Mouse (Mus musculus) lung, postnatal 14 days (tissue): Measurements from ENCODE around the gene 5330417H12Rik.

Experiments used
- DNase-seq: peaks from one replicate; pipeline ENCODE4 v3.0.0; 2021

The 5330417H12Rik gene

DNA sequence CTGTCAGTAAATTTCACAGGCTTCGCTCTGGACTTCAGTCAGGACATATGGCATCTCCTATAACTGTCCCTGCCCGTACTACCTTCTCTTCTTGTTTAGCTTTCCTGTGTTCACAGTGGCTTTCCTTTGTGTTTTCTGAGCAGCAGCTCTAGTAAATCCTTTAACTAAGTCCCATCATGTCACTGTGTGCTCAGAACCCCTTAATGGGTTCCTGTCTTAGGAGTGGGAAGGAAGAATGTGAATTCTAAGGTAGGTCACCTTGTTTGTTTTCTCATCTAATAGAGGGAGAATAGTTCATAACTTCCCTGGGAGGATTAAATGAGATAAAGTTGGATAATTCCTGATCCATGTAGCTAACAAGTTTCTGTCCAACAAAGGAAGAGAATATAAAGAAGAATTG, at the start of gene 5330417H12Rik:
Gene 5330417H12Rik, minus strand, starts transcription at position 101 of the 400 bp plus-strand sequence.
- no peak for DNase-seq

DNA sequence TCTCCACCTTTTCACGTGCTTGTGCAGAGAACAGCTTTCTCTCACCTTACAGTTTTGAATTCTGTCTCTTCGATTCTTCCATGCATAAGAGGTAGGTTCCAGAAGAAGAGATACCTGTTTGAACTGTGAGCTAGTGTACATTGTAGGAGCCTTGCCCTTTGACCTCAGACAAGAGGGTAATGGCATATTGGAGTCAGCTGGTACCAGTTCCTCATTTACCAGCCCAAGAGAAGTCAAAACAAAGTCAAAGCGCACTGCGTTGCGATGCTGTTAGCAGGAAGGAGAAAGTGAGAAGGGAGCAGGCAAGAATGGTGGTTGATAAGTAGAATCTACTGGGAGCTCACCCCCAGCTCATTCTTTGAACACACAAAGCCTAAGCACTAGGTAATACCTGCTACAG, 43.6 kb upstream of the 5330417H12Rik start:
- DNase-seq: no peak

DNA sequence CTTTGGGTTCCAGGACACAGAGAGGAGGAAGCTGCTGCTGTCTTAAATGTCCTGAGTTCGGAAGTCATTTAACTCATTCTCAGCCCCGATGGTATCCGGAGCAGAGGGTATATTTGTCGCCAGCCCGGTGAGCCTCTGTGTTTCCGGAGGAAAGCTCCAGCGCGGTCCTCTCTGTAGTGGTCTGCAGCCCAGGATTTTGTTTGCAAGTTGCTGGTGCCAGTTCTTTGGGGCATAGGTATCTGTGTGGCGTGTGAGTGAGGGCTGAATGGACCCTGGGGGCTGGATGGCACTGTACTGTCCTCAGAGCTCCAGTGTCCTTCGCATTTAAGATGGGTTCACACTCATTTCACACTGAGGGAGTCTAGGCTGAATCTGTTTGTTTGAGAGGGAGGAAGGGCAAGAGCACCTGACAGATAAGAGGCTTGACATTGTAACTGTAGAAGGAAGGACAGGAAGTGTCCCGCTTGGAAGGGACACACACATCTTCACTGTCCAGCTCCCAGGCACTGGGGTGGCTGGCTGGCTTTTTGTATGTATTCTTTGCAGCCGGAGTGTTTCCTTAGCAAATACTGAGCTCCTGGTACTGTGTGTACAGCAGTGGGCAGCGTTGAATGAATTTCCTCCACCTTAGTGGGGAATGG, 41.4 kb upstream of the 5330417H12Rik start:
- DNase-seq: no peak

DNA sequence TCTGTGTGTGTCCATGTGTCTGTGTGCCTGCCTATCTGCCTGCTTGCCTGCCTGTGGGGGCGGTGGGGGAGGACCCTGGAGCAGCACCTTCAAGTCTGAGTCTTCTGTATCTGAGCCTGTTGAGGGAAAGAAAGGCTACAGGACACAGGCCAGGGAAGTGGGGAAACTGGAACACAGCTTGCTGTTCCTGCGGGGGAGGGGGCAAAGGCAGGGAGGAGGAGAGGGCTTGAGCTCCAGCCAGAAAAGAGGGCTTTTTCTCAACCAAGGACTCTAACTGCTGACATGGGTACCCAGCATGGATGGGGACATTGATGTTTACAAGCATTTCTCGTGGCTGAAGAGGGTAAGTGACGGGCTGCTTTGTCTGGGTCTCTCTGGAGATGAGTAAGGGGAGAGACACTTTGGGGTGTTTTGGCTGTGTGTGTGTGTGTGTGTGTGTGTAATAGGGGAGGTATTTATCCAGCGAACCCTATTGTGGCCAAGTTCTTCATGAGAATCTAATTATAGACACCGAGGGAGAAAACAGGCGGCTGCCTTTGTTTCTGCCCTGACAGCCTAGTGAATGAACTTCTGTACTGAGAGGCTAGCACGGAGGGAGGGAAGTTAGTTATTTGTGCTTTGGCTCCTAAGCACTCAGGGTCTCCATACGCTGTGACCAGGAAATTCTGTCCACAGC, 40.8 kb upstream of the 5330417H12Rik start:
- DNase-seq: peak; percentile 50

DNA sequence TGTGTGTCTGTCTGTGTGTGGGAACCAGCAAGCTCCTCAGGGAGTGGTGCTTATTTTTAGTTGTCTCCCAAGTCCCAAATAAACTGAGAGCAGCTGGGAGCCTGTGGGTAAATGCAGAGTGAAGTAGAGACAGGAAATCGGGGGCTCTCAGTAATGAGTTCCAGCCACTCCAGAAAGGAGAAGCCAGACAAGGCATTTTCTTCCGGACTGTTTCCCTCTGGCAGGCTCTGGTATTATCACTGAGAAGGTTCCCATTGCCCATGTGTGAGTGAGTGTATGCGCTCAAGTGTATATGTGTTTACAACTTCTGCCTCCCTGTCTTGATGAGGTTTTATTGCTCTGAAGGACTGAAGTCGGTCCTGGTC, 40.2 kb upstream of the 5330417H12Rik start:
- DNase-seq: peak; percentile 15

DNA sequence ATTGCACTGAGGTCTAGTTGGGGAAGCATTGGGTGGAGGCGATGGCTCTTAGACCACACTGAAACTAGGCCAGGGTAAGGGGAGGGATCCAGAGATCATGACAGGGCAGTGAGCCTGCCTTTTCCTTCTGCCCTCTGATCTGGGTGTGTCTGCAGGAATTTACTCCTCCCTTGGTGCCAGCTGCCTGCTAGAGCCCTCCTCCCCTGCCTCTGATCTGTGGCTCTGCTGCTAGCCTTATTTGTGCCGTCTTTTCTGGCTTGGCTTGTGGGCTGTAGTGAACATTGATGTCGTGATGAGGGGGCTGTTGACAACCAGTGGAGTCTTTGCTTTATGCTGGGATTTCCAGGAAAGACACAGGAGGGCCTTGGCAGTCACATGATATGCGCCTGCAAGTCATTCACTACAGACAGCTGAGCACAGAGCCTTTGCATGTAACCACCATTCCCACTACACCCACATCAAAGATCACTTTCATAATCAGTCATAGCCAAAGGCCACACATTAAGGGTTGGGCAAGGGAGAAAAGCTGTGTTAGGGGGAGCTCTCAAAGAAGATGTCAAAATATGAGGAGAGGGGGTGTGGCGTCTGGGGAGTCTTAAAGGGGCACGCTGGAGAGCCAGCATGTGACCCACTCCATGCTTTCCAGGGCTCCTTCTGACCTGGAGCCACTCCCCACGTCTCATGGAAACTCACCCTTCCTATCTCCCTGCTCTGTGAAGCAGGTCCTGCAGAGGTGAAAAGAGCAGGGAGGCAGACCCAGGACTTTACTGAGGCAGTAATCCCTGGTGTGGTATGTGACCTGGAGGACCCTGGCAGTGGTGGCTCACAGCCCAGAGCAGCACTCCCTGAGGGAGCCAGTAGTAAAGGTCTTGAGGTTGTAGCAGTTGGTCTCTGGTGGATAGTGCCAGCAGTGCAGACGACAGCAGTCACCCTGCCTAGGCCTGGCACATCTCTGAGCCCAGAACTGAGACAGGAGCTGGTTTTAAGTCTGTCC, 39.4 kb upstream of the 5330417H12Rik start:
- DNase-seq: peak; percentile 62

DNA sequence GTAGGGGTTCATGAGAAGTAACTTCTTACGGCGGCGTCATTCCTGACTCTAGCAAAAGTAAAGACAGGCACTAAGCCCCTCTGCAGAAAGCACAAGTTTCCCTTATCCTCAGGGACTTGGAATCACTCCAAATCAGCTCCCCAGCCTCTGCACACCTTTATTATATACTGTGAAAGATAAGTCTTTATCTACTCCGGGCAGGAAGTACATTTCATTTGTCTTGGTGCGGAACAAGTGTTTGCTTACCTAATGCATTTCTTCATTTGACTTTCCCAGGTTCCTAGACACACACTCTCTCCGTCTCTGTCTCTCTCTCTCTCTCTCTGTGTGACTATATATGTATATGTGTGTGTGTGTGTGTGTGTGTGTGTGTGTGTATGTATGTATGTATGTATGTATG, 38.7 kb upstream of the 5330417H12Rik start:
- DNase-seq: no peak

DNA sequence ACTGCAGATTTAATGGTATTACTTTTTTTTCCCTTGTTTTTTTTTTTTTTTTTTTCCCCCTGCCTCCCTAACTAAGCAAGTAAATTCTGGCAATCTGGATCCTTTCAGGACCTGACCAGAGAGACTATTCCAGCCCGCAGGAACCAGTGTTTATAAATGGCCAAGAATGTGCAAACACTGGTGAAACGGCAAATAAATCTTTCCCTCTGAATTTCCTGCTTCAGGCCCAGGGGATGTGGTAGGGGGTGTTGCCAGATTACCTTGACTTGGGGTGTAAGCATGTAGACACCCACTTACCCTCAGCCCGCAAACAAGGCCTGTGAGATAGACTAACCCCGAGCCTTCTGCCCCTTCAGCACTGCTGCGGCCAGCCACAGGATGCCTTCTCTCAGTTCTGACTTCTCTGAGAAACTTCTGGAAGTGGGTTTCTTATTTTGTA, 36.9 kb upstream of the 5330417H12Rik start:
- DNase-seq: no peak

DNA sequence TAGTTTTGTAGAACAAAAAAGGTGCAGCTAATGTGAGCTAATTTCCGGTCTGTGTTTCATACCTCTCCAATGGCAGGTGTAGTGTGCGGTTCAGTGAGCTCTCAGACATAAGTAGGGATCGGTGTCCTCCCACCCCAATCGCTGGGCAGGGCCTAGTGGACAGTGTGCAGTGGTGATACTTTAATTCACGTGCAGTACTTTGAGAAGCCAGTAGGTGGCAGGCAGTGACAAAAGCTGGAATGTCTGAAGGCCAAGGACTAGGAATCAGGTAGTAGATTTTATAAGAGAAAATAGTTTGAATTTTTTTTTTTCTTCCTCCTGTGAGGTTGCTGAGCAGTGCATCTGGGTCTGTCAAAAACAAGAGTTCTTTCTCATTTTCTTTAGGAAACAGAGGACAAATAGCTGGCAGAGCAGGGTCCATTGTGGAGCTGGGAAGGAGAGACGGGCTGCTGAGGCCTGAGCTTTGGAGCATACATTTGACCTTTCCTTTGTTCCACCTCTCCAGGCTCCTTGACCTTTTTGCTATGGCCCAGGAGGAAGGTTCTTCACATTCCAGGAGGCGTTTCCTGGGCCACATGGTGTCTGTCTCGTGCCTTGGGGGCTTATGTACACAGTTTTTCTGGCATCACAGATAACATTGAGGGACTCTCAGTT, 36.4 kb upstream of the 5330417H12Rik start:
- DNase-seq: peak; percentile 84

DNA sequence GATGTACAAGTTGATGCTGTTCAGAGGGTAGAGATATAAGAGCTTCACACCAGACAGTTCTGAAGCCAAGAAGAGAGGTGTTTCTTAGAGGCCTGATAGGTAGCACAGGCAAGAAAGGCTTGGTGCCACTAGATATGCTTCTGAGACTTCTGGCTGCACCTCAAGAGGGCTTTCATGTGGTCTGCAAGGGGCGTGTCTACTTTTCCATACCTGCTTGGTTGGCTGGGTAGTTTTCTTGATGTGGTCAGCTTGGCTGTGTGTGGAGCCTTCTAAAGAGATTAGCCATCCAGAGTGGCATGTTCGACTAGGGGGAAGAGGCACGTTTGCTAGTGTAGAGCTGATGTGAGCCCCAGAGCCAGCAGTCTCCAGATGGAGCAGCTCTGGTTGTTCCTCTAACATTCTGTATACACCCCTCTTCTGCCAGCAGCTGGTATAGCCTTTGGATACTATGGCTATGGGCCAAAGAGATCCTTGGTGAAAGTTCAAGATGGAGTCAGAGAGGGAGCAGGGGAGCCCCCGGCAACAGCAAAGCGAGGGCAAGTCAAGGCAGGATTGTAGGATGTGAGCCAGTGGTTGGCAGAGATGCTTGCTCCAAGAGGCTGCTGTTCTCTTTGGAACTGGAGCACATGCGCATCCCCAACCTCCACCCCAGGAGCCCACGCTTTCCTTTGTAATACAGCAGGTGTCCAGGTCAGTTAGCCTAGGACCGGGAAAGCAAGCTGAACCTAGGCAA, 34.4 kb upstream of the 5330417H12Rik start:
- DNase-seq: no peak

DNA sequence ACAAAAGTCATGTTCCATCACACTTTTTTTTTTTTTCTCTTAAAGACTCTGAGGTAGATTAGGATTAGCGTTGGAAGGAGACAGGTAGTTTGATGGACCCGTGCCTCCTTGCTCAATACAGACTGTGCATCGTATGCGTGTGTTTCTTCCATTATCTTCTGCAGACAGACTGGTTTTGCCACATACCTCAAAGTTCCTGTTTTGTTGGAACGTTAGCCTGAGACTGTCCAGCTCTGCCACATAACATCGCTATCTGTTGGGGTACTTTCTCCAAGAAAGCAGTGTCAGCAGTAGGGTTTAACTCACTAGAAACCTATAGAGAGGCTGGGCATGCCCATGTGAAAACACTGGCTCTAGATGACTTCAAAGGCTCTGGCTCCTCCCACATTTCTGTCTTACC, 31.5 kb upstream of the 5330417H12Rik start:
- DNase-seq: no peak

DNA sequence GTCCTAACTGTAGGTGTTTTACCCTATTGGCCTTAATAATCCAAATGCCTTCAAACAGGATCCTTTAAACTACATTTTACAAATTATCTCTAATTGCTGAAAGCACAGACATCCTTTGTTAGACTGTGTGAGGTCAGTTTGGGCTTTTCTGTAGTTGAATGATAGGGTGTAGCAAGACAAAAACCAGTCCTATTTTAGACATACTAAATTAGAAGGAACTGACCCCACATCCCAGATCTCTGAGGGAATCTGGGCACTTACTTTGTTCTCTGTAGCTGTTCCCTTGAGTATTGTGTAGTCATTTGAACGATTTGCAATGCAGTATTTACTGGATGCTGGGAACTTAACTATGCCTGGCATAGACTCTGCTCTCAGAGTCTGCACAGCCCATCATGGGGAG, 26.9 kb upstream of the 5330417H12Rik start:
- no peak for DNase-seq

DNA sequence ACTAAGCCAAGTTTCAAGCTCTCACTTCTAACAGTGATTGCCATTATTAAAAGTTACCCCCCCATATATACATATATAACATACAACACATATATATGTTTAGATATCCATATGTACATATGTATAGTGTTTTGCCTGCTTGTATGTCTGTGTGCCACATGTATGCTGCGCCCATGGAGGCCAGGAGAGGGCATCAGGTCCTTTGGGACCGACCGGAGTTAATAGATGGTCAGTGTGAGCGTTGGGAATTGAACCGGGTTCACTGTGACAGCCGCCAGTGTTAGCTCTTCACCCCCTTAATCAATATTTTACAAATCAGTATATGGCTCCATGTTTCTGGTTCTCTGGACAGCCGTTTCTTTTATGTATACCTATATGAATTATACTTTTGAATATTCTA, 25.0 kb upstream of the 5330417H12Rik start:
- DNase-seq: no peak

DNA sequence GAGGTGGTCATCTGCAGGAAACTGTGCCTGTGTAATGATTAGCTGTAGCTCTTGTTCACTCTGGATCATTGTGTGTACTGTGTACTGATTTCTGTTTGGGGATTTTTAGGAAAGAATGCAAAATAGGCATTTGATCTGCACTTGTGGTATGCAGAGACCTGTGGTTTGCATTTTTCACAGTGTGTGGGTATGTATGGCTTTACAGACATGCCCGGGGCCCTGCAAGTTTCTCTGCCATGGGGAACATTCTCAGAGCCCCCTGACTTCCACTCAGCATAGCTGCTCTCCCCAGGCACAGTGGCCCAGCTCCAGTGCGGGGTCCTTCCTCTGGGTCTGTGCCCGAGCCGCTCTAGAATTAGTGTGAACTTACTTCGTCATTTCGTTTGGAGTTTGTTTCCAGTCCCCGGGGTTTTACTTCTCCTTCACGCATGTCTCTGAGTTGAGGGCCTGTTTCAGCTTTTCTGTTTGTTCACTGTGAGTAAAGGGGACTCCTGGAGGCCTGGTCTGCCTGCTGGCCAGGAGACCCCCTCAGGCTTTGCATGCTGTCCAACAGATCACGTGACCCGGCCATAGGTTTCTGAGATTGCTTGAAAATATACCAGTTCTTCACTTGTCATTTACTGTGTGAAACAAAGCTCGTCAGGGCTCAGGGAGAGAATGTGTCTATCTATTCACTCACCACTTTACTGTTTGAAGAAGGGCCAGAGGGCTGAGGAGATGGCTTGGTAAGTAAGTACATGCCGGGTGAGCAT, 24.2 kb upstream of the 5330417H12Rik start:
- DNase-seq: no peak

DNA sequence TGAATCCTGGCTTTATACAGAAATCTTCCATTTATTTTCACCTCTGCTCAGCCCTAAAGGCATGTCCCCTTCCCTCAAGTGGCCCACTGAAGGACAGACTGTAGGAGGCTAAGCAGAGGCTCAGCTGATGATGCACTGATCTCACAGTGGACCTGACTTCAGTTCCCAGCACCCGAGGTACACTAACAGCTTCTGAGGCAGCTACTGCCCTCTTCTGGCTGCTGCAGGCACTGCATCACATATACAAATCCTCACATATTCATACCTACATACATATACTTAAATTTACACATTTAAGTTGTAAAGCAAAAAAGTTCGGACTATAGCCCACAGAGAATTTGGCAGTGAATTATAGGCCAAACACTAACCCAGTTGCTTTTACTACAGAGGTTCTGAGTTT, 20.0 kb upstream of the 5330417H12Rik start:
- DNase-seq: no peak

DNA sequence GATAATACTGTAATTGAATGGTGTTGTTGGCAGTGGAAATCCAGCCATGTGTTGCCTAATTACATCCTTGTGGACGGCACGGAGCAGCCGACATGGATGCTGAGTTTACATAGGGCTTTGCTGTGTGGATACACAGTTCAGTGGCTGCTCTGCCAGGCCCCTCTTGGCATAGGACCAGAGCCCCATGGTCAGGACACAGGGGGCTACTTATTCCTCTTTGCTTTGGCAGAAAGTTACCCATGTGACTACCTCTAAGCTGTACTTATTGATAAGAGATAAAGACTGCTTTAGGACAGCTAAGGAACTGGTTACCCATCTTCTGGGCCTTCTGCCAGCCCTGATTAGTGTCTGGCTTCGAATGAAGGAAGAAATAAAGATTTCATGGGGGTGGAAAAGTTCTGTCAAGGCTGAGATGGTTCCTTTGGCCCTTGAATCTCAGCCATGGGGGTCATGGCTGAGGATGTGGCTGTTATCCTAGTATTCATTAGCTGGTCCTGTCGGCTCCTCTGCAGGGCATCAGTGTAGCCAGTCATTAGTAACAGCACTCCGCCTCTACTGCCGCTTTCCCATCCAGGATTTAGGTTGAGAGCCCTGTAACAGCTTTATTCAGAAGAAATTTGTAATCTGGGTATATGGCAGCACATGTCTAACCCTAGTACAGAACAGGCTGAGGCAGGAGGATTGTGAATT, 17.8 kb upstream of the 5330417H12Rik start:
- no peak for DNase-seq

DNA sequence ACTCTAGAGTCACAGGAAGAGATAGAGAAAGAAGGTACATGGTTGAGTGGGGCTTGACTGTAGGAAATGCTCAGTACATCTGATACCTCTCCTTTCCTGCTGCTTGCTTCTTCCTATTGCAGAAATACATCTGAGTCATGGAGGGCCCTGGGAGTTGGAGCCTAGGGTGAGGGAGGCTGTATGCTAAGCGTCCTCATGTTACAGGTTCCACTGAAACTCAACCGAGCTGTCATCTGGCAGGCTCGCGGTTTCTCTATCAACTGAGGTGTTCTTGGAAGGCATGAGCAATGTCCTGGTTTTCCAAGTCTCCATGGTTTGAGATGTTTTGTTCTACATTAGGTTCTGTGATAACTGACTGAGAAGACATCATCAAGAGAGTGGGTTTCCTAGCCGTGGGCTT, 13.1 kb upstream of the 5330417H12Rik start:
- DNase-seq: no peak

DNA sequence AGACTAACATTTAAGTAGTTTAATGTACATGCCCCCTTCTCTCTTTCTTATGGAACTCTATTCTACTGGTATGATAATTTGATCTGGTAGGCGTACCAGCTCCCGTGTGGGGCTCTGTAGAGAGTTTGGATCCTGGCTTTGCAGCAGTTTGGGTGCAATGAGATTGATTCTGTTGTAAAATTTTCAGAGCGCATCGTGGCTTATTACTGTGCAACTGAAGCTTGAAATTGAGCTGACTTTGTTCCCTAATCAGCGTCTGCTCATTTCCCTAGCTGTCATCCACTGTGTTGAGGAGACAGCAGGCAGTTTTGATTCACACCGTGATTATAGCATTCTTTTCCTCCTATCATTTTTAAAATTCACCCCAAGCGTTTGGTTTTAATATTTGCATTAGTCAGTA, 12.4 kb upstream of the 5330417H12Rik start:
- DNase-seq: no peak

DNA sequence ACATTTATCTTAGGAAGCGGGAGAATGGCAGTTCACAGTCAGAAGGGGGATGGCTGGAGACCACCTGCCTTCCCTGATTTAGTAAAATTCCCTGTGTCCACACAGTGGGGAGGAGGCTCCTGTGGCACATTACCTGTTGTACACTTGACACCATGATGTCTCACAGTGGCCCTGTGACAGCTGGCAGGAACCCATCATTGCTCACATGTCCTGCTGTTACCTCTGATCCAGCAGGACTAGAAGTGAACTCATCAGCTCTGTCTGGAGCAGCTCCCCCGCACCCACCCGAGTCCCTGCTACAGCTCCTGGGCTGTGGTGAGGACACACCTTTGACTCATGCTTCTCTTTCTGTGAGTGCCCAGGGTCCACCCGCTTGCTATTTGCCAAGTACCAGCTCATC, 8.2 kb upstream of the 5330417H12Rik start:
- DNase-seq: no peak

DNA sequence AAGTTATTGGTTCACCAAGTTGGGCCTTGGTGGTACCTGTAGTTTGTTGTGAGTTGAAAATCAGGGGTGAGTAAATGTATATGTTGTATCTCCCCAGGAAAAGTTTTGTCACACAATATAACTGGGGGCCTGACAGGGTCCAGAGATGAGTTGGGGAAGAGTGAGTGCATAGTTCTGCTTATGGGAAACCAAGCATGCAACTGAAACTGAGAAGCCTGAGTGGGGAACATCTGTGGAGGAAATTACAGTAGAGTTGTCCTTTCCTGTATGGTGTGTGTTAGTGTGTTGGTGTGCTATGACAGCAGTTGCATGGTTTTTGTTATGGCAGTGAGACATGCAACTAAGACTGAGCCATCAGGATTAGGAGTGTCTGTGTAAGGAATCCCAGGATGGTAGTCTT, 3.4 kb upstream of the 5330417H12Rik start:
- no peak for DNase-seq

DNA sequence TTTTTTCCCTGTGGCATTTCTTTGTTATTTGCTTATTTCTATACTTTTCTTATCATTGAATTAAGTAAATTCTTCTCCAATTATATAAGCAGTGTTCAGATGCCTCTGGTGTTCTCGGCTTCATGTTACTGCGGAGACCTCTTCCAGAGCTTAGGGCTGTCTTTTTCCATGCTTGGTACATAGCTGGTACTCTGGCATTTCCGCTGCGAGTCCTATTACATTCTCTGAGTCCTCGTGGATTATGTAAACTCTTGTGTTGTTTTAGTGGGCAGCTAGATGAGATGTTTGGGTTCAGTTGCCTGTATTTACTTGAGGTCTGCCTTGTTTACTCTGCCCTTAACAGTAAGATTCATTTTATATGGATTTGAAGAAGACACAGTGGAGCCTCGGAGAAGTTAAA, 820 bp upstream of the 5330417H12Rik start:
- DNase-seq: no peak
